Comparison of ENCODE assay signal across 8 mouse cellular contexts in genomic region chr1:24367570-24368517, GRCm38 (mm10).
DNase-seq lines count a peak whose midpoint lies in the region; ATAC-seq and TF ChIP-seq lines count a peak whose summit lies in the region.

No protein-coding gene starts in this region.

- H3K4me2 ChIP-seq in embryonic facial prominence, embryonic 11.5 days (ENCODE audit: low read depth, low read length) = no peak overlapping the region
- peak overlapping the region; percentile 56 for H3K4me2 ChIP-seq in kidney, embryonic 15.5 days

- ATAC-seq in embryonic facial prominence, embryonic 11.5 days (replicated peaks; ENCODE audit: insufficient number of reproducible peaks, low FRiP score, low TSS enrichment, low read depth) = no peak
- ATAC-seq in kidney, embryonic 15.5 days (replicated peaks; ENCODE audit: low FRiP score) = peak; percentile 67; the same call in 1 of the 2 replicates

- intact Hi-C loops in gastrocnemius, adult 2 months (cut with DNase I) = no loop called here
- intact Hi-C loops in gastrocnemius, postnatal 36 days (cut with DNase I) = no loop called here

- no peaks in the 10 kb centered on the region for H3K4me1 ChIP-seq in embryonic facial prominence, embryonic 11.5 days (ENCODE audit: control insufficient read depth, insufficient read depth, low read length)
- no peaks in the 10 kb centered on the region; the same call in 1 of the 2 replicates for H3K4me1 ChIP-seq in kidney, embryonic 15.5 days

- H3K9ac ChIP-seq in embryonic facial prominence, embryonic 11.5 days (replicated peaks; ENCODE audit: low read length) = no peak overlapping the region
- no peak overlapping the region for H3K9ac ChIP-seq in kidney, embryonic 15.5 days

- WGBS in embryonic facial prominence, embryonic 11.5 days = 56% methylated on average over 19 of the region's 19 CpGs
- 22% methylated on average over 19 of the region's 19 CpGs for WGBS in kidney, embryonic 15.5 days

- no peaks in the 10 kb centered on the region for H3K36me3 ChIP-seq in embryonic facial prominence, embryonic 11.5 days (replicated peaks; ENCODE audit: control insufficient read depth, insufficient read depth, low read depth, low read length)
- no peaks in the 10 kb centered on the region for H3K36me3 ChIP-seq in kidney, embryonic 15.5 days

- peak; percentile 76 for TF ChIP-seq CTCF in gastrocnemius, adult 2 months (IDR thresholded peaks at IDR 0.05)

- H3K27ac ChIP-seq in gastrocnemius, adult 2 months = no peak overlapping the region
- no peak overlapping the region for H3K27ac ChIP-seq in embryonic facial prominence, embryonic 11.5 days (replicated peaks; ENCODE audit: low read depth, low read length)
- 0 out of 2 replicates have a peak overlapping the region, but pooled peaks have one; percentile 2 for H3K27ac ChIP-seq in kidney, embryonic 15.5 days

- peak; percentile 25 for DNase-seq in gastrocnemius, adult 2 months
- DNase-seq in gastrocnemius, postnatal 36 days = no peak
- peak; percentile 69 for DNase-seq in testis, postnatal 10 days (ENCODE audit: low spot score)
- no peak for DNase-seq in testis, postnatal 14 days (ENCODE audit: low spot score)
- peak; percentile 59 for DNase-seq in embryonic facial prominence, embryonic 11.5 days (ENCODE audit: low spot score)
- peak; percentile 52 for DNase-seq in mesoderm, embryonic 11.5 days (ENCODE audit: low read depth, low spot score)
- no peak for DNase-seq in yolk sac, embryonic 10.5 days (ENCODE audit: low spot score)

- no peaks in the 10 kb centered on the region for H3K27me3 ChIP-seq in embryonic facial prominence, embryonic 11.5 days (ENCODE audit: control insufficient read depth, insufficient read depth, low read length)
- no peaks in the 10 kb centered on the region for H3K27me3 ChIP-seq in kidney, embryonic 15.5 days

- no peaks in the 10 kb centered on the region for H3K9me3 ChIP-seq in embryonic facial prominence, embryonic 11.5 days (replicated peaks; ENCODE audit: control insufficient read depth, low read length)
- no peaks in the 10 kb centered on the region for H3K9me3 ChIP-seq in kidney, embryonic 15.5 days (replicated peaks)

- H3K4me3 ChIP-seq in gastrocnemius, adult 2 months = peak overlapping the region; percentile 53
- H3K4me3 ChIP-seq in embryonic facial prominence, embryonic 11.5 days (ENCODE audit: low read depth, low read length) = no peak overlapping the region
- peak overlapping the region; percentile 5; the same call in 1 of the 2 replicates for H3K4me3 ChIP-seq in kidney, embryonic 15.5 days (replicated peaks)

Comparison
In these comparisons a context has a peak if more than half of its experiments do, and no peak if none do; other contexts are left out.
1. DNase-seq: peak in gastrocnemius, adult 2 months (single experiment), testis, postnatal 10 days (single experiment), embryonic facial prominence, embryonic 11.5 days (single experiment) and mesoderm, embryonic 11.5 days (single experiment); none in gastrocnemius, postnatal 36 days (0 of 2), testis, postnatal 14 days (single experiment) and yolk sac, embryonic 10.5 days (single experiment).